Mouse (Mus musculus) forelimb bud, embryonic 11.5 days (tissue): ENCODE measurements at regions not wholly inside any gene's neighbourhood (a gene's known extent, or its start where the extent isn't known, plus 50 kb on each side); places are given as distances from the start of the nearest gene placed in this dataset.
"Not testable (repeated sequence)": the region's sequence is repeated elsewhere in the genome, so short reads cannot be mapped to it uniquely, and the experiment has no call there.

ENCODE experiments used
- DNase-seq: peaks from one replicate; pipeline ENCODE4 v3.0.0-alpha.2; 2012; ENCODE audit warnings: low read depth, low spot score

DNA sequence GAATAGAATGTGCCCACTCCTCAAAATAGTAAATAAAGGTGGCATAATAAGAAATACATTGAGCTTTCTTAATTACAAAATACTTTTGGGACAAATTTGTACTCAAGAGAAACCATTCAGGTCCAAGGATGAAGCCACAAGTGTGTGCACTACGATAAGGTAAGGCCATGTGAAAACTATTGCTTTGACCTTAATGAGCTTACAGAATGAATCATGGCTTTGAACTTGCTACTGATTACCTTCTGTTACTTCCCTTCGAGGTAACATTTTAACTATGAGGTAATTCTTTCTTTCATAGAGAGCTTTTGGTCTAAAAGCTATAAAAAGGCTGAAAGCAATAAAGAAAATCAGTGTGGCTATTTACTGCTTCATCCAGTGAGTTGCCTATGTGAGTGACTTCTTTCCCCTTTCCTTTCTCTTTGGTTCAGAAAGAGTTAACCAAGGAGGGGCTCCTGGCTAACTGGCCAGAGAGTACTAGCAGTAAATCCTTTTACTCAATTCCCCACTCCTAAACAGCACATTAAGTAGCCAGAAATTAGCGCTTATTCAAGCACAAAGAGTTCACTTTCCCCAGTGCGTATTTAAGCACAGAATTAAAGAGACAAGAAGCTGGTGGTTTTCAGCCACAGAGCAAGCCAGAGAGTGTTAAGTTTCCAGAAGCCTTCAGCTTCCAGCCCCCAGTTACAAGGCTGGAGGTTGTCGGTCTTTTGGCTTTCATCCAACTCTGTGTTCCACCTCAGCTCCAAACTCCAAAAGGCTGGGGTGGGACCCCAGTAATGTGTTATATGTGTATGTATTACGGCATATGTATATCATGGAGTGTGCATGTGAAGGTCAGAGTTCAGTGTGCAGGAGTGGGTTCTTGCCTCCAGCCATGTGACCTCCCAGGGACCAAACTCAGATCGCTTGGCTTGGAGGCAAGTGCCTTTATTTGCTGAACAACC, 194.3 kb upstream of the Gm10131 start:
- DNase-seq: no peak

DNA sequence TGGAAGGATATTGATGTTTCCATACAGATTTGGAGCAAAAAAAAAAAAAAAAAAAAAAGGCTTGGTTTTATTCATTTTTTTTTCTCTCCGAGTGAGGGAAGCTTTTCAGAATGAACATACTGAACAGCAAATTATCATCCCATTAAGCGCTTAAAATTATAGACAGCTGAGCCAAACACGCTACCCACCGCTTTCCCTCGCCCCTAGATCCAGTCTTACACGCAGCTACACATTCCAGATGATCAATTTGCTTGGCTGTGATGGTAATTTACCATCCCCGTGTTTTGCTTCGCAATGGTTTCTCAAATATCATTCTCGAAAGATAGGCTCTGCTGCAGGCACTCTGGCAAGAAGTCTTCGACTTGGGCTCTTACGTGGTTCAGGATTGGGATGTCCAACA, 192.3 kb upstream of the Gm10131 start:
- DNase-seq: no peak

DNA sequence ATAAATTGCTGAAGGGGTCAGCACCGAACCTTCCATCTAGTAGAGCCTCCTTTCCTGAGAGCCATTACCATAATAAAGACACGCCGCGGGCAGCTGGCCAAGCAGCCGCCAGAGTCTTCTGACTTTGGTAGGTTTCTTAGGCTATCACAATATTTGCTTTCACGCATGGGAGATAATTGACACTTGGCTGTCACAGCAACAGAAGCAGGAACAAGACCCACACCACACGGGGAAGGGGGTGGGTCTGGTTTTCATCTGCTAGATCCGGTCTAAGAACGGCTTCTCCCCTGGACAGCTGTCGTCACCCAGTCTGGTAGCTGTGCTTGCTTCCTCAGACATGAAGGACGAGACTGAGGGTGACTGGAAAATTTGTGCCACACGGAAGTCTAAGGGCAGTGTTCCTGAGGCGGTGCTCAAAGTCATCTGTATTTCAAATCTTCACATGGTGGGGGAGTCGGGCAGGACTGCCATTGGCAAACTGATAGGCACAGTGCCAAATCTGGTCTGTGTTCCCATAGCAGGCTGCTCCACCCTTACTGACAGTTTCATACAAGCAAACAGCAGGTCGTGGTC, 188.9 kb upstream of the Gm10131 start:
- no peak for DNase-seq

DNA sequence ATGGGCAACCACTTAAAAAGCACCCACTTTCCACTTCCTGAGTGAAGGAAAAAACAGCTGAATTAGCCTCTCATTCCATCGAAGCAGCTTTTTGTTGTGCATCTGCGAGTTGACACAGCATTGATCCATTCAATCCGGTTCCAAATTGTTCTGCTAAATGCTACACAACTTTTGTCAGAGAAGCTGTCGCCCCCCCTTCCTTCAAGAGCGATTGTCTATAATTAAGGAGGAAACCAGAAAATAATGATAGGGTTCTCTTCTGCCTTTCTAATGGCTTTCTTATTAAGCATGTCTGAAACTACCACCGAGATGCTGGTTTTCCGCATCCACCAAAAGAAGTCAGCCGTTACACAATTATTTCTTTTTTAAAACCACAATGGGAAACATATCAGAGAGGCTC, 183.2 kb upstream of the Gm10131 start:
- no peak for DNase-seq

DNA sequence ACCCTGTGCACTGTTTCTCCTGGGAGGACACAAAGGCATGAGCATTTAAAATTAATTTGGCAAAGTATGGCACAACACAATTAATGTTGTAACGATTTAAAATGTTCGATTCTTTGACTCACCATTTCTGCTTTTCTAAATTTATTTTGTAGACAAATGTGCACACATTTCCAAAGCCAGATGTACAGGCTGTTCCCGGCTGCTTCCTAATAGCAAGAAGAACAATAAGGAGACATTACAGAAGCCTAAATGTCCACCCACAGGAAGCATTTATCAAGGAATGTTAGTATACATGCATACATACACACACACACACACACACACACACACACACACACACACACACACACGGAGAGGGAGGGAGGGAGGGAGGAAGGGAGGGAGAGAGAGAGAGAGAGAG, 179.1 kb upstream of the Gm10131 start:
- no peak for DNase-seq

DNA sequence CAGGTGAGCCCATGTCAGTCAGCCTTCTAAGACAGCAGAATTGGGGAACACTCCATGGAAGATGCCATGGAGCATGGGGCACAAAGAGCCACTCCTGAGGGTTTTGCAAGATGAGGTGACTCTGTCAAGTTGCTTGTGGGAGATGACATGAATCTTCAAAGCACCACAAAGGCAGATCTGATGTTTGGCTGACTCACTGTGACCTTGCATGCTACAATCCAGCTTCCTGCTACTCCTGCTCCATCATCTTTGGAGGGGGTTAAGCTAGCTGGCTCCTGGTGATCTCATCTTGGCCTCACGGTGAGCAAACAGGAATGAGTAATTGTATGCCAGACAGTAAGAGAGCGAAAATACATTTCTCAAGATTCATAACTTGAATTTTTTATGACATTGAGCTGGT, 176.3 kb upstream of the Gm10131 start:
- DNase-seq: no peak

DNA sequence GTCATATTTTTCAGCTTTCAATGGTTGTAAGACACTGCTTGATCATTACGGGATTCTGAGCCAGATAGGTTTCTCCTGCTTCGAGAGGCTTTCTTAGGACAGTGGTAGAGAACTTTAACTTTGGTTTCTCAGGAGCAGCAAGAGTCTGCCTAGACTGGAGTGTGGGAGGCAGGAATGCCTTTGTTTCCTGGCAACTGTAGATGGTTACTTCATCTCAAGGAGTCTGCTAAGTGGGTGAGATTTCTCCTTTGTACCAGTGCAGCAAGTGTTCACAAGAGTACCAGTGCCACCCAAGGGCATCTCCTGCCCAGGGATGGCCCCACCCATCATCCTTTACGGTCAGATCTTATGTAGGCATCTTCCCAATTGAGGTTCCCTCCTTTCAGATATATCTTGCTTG, 173.0 kb upstream of the Gm10131 start:
- no peak for DNase-seq

DNA sequence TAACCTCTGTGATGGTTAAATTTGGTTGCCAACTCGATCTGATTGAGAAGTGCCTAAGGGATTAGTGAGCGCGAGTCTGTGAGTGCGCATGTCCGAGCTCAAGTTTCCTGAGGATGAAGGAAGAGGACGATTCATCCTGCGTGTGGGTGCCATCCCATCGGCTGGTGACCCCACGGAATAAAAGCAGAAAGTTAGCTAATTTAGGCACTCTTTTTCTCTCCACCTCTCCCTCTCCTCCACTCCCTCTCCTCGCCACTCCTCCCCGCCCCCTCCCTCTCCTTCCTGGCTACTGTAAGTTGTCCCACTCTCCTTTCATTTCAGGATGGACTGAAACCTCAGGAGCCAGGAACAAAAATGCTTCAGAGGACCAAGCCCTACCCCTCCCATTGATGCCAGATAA, 168.9 kb upstream of the Gm10131 start:
- DNase-seq: no peak

DNA sequence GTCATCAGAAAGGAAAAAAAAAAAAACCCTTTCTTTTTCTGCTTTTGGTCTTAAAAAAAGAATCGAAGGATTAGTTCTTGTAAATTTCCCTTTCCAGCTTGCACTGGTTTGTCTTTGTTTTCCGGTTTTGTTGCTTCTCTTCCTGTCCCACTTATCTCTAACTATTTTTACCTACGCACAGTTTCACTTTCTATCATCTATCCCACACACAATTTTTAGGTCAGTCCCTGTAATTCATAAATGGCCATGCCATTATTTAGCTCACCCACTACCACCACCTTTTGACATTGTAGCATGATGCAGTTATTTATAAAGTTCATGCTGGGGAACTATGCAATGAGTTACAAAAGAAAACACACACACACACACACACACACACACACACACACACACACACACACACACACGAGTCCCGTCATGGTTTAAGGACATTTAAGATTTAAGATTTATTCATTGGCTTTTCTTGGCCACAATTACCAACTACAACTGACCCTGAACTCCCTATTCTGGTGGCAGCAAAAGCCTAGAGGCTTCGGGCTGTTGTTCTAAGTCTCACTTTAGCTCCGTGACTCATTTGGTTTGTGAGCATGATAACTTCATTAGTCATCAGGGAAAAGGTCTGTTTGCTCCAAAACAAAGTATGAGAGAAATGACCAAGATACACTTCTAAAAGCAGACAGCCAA, 164.6 kb upstream of the Gm10131 start:
- DNase-seq: no peak

DNA sequence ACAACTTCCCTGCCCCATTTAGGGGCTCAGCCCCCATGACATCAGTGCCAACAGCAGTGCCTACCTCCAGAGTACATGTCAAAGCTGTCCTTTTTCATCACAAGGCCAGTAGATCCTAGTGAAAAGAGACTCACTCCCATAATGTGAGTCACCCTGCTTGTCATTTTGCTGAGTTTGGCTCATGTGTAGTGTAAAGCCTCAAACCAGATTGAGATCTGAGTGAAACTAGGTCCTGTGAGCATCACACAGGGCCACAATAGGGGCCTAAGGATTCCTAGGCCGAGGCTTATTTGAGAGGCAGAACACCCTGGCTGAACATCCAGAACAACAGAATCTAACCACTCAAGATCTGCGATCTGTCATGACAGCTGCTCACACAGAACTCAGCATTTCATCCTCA, 163.3 kb upstream of the Gm10131 start:
- DNase-seq: not testable (repeated sequence)

DNA sequence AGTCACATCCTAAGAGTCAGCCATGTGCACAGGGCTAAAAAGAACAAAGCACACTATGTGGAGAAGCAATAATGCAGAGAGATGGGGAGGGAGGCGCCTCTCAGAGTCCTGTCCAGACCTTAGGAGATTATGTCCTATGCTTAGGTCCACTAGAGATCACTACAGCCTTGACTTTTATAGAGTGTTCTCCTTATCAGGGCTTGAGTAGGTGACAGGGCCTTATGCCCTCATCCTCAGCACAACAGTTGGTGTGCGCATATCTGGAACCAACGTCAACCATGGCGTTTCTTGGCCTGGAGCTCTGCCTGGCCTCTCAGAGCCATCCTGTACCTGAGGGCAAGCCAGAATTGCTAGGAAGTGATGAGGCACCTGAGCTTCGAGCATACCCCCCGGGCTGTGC, 162.6 kb upstream of the Gm10131 start:
- no peak for DNase-seq

DNA sequence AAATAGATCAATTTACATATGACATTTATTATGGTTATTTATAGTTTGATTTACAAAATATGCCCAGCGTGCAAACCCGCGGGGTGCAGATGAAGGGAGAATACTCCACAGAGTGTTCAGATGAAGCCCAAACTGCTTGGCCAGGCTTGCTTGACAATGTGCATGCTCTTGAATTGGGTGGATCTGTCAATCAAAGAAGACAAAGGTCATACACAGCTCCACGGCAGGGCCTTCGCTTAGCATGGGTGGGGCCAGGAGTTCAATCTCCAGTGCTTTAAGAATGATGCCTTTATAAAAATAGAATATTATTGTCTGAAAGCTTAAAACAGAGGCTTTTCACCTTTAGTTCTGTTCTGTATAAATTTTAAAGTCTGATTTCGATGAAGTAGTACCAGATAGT, 158.3 kb upstream of the Gm10131 start:
- no peak for DNase-seq

DNA sequence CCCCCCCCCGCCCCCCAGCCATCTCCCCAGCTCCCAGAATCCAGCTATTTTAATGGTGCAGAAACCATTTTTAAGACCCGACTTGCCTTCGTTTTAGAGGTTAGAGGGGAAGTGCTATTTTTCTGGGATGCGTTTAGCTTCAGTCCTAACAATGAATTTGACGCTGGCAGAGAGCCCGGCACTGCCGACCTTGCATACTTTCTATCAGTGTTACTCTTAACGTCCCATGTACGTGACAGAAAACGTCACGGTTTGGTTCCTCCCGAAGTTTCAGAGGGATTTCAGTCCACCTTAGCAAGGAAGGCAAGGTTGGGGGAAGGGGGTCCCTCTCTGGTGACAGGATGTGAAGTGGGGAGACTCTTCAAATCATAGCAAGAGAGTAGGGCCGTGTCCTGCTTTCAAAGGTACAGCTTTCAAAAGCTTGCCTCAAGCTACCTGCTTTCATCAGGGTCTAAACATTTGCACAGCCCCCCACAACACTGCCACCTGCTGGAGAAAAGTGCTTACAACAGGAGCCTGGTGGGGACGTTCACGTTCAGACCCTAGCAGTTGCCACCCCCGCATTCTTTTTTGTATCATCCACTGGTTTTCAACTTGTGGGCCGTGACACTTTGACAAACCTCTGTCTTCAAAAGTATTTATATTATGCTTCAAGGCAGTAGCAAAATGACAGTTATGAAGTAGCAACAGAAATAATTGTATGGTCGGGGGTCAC, 157.4 kb upstream of the Gm10131 start:
- no peak for DNase-seq

DNA sequence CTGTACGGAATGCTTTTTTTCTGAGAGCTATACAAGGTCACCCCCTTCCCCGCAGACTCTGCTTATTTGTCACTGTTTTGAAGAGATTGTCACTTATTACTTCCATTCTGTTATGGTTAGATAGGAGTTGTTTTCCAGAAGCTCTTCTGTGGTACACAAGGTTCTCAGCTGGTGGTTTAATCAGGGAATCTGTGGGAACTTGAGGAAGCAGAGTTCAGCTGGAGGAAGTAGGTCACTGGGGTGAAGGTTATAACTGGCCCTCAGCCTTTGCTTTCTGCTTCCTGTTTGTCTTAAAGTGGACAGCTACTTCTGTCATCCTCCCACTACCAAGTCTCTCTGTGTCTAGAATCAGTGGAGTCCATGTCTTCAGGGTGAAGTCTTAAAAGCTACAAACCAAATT, 143.4 kb upstream of the Gm10131 start:
- no peak for DNase-seq

DNA sequence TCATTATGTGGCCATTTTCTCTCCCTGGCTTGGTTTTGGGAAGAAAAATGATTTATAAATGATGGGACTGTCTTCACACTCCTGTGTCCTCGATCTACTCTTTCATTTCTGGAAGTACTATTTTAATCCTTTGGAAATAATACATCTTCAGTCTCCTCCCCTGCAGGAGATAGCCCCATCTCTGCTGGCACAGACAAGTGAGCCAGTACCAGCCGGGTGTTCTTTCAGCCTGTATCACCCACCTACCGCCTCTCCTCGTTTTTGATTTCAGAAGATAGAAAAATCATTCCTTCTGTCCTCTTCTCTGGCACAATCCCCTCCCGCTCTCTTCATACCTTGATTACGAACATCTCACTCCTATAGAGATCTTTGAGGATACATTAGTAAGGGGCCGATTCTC, 140.4 kb upstream of the Gm10131 start:
- DNase-seq: no peak

DNA sequence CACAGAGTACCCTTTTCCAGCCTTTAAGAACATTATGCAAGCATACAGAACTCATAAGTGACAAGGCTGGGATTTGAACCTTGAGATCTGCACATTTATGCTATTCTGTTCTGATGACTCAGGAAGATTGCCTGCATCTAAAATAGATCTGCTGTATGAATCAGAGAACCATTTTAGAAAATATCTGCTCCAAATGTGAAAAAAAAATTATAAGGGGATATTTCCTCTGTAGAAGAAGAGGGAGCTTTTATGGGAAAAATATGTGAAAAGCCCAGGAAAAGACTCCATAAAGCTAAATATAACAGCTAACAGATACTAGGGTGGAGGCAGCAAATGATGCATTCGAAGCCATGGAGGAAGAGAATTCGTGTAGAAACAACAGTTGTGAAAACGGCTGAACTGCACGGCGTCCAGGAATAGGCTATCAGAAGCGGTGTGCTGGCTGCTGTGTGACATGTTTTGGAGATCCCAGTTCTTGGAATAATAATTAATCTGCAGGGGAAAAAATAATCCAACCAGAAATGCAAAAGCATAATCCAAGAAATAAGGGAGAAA, 127.9 kb upstream of the Gm10131 start:
- DNase-seq: no peak

DNA sequence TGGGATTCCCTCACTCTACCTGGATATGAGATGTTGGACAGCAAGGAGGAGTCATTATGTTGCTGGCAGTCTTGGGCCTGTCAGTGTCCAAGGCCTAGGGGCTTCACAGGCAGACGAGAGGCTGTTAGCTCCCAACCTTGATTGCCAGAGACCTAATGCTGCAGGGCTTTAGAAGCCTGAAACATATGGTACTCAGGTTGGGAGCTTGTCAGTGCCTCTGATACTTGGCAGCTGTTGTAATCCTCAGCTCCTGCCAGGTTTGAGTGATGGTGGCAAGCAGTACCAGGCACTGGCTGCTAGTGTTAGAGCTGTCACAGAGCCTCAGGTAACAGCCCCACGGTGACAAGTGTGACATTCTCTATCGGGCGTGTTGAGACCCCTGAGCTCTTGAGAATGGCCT, 122.2 kb upstream of the Gm10131 start:
- no peak for DNase-seq

DNA sequence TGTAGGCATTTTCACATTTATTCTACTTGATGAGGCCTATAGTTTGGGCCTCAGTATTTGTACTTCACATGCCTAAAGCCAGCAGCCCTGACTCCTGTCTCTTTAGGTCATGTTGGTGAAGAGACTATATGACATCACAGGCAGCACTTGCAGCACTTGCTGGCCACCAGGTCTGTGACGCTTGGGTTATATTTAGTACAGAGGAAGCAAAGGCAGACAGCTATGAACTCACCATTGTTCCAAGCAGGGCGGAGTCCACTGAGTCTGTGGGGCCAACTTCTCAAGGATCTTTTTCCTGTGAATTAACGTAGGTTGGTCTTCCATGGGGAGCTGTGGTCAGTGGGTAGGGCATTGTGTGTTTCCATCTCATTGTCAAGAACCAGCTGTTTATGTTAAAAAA, 117.9 kb upstream of the Gm10131 start:
- DNase-seq: no peak

DNA sequence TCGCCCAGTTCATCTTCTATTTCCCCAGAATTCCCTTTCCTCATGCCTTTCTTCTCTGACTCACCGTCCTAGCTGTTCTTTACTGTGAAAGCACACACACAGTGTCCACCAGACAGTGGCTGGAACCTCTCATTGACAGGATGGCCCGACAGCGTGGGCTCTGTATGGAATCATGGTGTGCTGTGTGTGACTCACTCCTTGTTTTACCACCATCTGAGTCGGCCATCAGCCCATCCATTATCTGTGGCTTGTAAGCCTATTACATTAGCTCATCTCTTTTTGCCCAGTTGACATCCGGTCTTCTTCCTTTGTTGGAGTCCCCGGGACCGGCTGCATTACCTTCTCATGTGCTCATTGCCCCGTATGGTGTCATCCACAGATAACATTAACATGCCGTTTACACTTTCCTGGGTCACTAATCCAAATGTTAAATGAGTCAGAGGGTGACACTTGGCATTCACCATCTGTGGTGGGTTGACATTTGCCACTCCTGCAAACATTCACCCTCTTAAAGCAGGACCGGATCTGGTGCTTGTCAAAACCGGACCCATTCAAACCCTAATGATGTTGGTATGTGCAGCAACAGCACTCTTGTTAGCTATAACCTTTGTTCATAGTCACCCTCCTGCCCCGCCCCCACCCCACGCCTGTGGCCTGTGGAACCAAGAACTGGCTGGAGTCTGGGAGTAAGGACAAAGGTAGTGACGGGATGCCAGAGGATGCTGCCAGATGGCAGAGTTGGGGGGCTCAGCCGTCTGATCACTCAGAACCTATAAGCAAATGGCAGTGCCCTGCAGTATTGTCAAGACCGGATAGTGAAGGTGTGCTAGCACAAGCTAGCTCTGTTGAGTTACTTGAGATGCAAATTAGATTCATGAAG, 113.7 kb upstream of the Gm10131 start:
- DNase-seq: no peak

DNA sequence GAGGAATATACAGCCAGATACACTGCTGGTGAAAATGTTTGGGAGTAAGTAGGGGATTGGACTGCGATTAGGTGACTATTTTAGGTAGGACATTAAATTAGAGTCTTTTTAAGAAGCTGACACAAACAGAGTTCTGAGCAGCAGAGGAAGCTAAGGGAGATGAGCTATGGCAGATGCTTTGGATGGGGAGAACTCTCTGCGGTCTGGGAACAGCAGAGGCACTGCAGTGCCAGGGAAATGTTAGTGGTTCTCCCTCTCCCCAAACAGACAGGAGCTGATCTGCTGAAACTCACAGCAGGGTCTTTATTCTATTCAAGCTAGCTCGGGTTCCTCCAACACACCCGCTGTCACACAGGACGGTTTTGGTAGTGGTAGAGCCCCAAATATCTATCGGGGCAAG, 110.7 kb upstream of the Gm10131 start:
- no peak for DNase-seq
